Mouse (Mus musculus): Measurements from ENCODE around the gene Mlec. TPM values are rescaled to one million over a fixed set of nuclear protein-coding genes. Genes with fewer than 3 reads are reported as not detected.
"Not testable (repeated sequence)": the region's sequence is repeated elsewhere in the genome, so short reads cannot be mapped to it uniquely, and the experiment has no call there.

Gene Mlec
- polyA plus RNA-seq, 1 experiment: 182 TPM

GRCm38 (mm10) chr5:115165351-115165750 lies 7.4 kb upstream of the Mlec start:
- TF ChIP-seq CTCF (IDR thresholded peaks at IDR 0.05; ENCODE audit: borderline replicate concordance, insufficient read depth, low read length) (no peak), POLR2A (IDR thresholded peaks at IDR 0.05; ENCODE audit: low read depth, low read length) (no peak)
- no peak overlapping the region for H3K4me3 ChIP-seq (ENCODE audit: insufficient read depth, low read length)
- H3K4me1 ChIP-seq (ENCODE audit: control insufficient read depth, insufficient read depth, low read length): no peaks in the 10 kb centered on the region
- H3K27ac ChIP-seq (ENCODE audit: insufficient read depth, low read length): no peak overlapping the region

DNA sequence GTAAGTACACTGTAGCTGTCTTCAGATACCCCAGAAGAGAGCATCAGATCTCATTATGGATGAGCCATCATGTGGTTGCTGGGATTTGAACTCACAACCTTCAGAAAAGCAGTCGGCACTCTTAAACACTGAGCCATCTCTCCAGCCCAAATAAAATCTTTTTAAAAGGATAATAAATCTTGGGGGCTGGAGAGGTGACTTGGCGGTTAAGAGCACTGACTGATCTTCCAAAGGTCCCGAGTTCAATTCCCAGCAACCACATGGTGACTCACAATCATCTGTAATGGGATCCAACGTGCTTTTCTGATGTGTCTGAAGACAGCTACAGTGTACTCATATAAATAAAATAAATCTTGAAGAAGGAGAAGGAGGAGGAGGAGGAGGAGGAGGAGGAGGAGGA lies 6.5 kb upstream of the Mlec start:
- H3K27ac ChIP-seq (ENCODE audit: insufficient read depth, low read length); H3K4me1 ChIP-seq (ENCODE audit: control insufficient read depth, insufficient read depth, low read length); H3K4me3 ChIP-seq (ENCODE audit: insufficient read depth, low read length): not testable (repeated sequence)

- Histone ChIP-seq H3K4me3 (ENCODE audit: insufficient read depth, low read length) (no peak overlapping the region), H3K27ac (ENCODE audit: insufficient read depth, low read length) (no peak overlapping the region), H3K4me1 (ENCODE audit: control insufficient read depth, insufficient read depth, low read length) (no peaks in the 10 kb centered on the region)
- no peak for TF ChIP-seq CTCF (IDR thresholded peaks at IDR 0.05; ENCODE audit: borderline replicate concordance, insufficient read depth, low read length)
Observed at GRCm38 (mm10) chr5:115163563-115163962, 5.6 kb upstream of the Mlec start.

GRCm38 (mm10) chr5:115161940-115162279 lies 3.9 kb upstream of the Mlec start:
- H3K27ac ChIP-seq (ENCODE audit: insufficient read depth, low read length); H3K4me1 ChIP-seq (ENCODE audit: control insufficient read depth, insufficient read depth, low read length); H3K4me3 ChIP-seq (ENCODE audit: insufficient read depth, low read length): not testable (repeated sequence)

DNA sequence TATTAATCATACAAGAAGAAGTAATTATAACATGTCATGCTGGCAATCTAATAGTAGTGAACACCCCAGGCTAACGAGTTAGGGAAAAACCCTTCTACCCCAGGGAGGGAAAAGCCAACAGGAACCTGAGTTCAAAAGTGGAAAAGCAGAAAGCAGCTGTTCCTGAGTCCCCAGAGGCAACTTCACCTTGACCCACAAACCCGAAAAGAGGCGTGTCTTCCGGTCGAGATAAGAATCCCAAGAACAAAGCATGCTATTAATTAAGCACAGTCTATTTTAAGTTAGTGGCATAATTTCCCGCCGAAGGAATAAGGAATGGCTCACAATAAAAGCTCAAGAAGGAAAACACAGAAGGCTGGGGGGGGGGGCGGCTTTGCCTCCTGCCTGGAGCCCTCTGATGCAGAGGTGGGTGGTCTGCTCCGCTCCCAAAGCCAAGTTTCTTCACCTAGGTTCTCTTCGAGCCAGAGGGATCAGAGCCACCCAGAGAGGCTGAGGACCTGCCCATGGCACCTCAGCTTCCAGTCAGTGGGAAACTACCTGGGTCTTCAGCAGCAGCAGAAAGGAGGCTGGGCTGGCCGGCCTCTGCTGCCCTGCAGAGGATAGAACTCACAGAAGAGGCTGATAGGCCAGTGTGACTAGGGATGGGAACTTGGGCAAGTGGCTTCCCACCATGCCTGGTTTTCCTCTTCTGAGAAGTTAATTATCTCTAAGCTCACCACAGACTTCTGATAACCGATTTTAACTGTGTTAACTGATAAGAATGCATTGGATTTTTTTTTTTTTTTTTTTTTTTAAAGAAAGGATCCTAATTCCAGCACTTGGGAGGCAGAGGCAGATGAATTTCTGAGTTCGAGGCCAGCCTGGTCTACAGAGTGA lies 3.3 kb upstream of the Mlec start:
- TF ChIP-seq POLR2A (IDR thresholded peaks at IDR 0.05; ENCODE audit: low read depth, low read length) (no peak), CTCF (IDR thresholded peaks at IDR 0.05; ENCODE audit: borderline replicate concordance, insufficient read depth, low read length) (no peak)

GRCm38 (mm10) chr5:115160655-115161054 lies 2.7 kb upstream of the Mlec start:
- Histone ChIP-seq H3K27ac (ENCODE audit: insufficient read depth, low read length) (no peak overlapping the region), H3K4me3 (ENCODE audit: insufficient read depth, low read length) (no peak overlapping the region), H3K4me1 (ENCODE audit: control insufficient read depth, insufficient read depth, low read length) (no peaks in the 10 kb centered on the region)
- TF ChIP-seq CTCF (IDR thresholded peaks at IDR 0.05; ENCODE audit: borderline replicate concordance, insufficient read depth, low read length): no peak
- no peak for TF ChIP-seq POLR2A (IDR thresholded peaks at IDR 0.05; ENCODE audit: low read depth, low read length)

More for the DNA sequence above, 3.3 kb upstream of the Mlec start:
- Histone ChIP-seq H3K27ac (ENCODE audit: insufficient read depth, low read length) (no peak overlapping the region), H3K4me3 (ENCODE audit: insufficient read depth, low read length) (no peak overlapping the region), H3K4me1 (ENCODE audit: control insufficient read depth, insufficient read depth, low read length) (no peaks in the 10 kb centered on the region)

DNA sequence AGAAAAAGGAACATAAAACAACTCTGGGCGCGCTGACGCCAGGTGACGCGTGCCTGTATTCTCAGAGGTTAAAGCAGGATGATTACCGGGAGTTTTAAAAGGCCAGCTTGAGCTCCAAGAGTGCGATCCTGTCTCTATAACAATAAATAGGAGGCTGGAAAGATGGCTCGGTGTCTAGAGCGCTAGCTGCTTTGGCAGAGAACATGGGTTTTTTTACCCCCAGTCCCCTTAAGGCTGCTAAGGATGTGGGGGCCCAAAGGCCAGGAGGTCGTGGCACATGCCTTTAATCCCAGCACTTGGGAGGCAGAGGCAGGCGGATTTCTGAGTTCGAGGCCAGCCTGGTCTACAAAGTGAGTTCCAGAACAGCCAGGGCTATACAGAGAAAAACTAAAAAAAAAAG lies 1.2 kb upstream of the Mlec start:
- no peaks in the 10 kb centered on the region for H3K4me1 ChIP-seq (ENCODE audit: control insufficient read depth, insufficient read depth, low read length)
- H3K27ac ChIP-seq (ENCODE audit: insufficient read depth, low read length): peak overlapping the region; percentile 99
- no peak overlapping the region; the same call in 1 of the 2 replicates for H3K4me3 ChIP-seq (ENCODE audit: insufficient read depth, low read length)
- TF ChIP-seq POLR2A (IDR thresholded peaks at IDR 0.05; ENCODE audit: low read depth, low read length) (no peak), CTCF (IDR thresholded peaks at IDR 0.05; ENCODE audit: borderline replicate concordance, insufficient read depth, low read length) (no peak)

DNA sequence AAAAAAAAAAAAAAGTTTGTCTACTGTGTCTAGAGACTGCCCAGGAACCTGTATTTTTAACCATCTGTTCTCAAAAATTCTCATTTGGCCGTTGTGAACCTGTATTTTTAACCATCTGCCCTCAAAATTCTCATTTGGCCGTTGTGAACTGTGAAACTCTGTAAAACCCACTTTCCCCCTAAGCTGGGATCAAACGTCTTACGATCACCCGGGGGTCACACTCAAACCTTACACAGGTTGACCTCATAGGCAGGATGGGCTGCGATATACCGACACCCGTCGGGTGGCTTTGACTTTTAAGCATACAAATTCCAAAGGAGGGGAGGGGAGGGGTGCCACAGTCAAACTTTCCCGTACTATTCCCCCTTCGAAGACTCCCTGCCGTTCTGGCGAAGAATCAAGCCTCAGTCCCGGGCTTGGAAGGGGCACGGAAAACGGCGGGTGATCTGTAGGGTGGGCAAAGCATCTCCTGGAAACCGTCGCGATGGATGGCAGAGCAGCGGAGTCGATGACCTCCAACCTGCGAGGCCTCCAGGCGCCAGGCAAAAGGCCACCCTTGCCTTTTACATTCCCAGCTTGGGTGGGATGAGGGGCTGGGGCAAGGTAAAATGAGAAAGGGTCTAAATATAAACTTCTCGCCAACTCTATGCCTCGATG lies 918 bp downstream of the Mlec start:
- peak overlapping the region; percentile 88 for H3K4me3 ChIP-seq (ENCODE audit: insufficient read depth, low read length)
- TF ChIP-seq CTCF (IDR thresholded peaks at IDR 0.05; ENCODE audit: borderline replicate concordance, insufficient read depth, low read length) (no peak), POLR2A (IDR thresholded peaks at IDR 0.05; ENCODE audit: low read depth, low read length) (no peak)
- H3K4me1 ChIP-seq (ENCODE audit: control insufficient read depth, insufficient read depth, low read length): peaks cover 9% of the 10 kb centered on the region
- peak overlapping the region; percentile 45 for H3K27ac ChIP-seq (ENCODE audit: insufficient read depth, low read length)

- TF ChIP-seq POLR2A (IDR thresholded peaks at IDR 0.05; ENCODE audit: low read depth, low read length) (no peak; the same call in 1 of the 2 replicates), CTCF (IDR thresholded peaks at IDR 0.05; ENCODE audit: borderline replicate concordance, insufficient read depth, low read length) (no peak)
- H3K4me3 ChIP-seq (ENCODE audit: insufficient read depth, low read length): peak overlapping the region; percentile 88
- H3K4me1 ChIP-seq (ENCODE audit: control insufficient read depth, insufficient read depth, low read length): peaks cover 9% of the 10 kb centered on the region
- peak overlapping the region; percentile 25; the same call in 1 of the 2 replicates for H3K27ac ChIP-seq (ENCODE audit: insufficient read depth, low read length)
Observed at GRCm38 (mm10) chr5:115156401-115156800, 1.6 kb downstream of the Mlec start.

DNA sequence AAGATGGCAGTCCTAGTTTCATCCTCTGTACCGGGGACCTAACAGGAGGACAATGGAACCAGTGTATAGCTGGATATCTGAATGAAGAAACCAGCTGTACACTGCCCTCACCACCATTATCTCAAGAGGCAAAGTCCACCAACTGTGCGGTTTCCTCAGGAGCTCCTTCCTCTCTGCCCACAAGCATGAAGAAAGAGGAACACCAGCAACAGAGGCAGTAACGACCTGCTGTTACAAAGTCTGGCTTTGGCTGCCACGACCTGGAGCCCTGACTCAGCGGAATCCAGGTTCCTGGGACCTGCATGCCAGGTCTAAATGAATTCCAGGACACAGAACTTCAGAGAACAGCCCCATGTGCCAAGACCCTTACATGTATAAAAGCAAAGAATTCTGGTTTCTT lies 2.1 kb downstream of the Mlec start:
- peaks cover 9% of the 10 kb centered on the region for H3K4me1 ChIP-seq (ENCODE audit: control insufficient read depth, insufficient read depth, low read length)
- H3K27ac ChIP-seq (ENCODE audit: insufficient read depth, low read length): 0 out of 2 replicates have a peak overlapping the region, but pooled peaks have one; percentile 25
- peak overlapping the region; percentile 88 for H3K4me3 ChIP-seq (ENCODE audit: insufficient read depth, low read length)
- TF ChIP-seq CTCF (IDR thresholded peaks at IDR 0.05; ENCODE audit: borderline replicate concordance, insufficient read depth, low read length): no peak
- TF ChIP-seq POLR2A (IDR thresholded peaks at IDR 0.05; ENCODE audit: low read depth, low read length): no peak

All from embryonic fibroblast, embryonic 13.5 days (primary cell).